Mouse (Mus musculus) lung, postnatal 0 days (tissue): ENCODE data around the gene Lias. TPM values are rescaled to one million over a fixed set of nuclear protein-coding genes. Genes with fewer than 3 reads are reported as not detected.

Experiments
- ATAC-seq: fragments of 200-750 bp; cut with Nextera tagmentation; 2 replicates; pipeline ENCODE4 v1.8.0; 2017; ENCODE audit warnings: moderate library complexity
- DNase-seq: peaks from one replicate; pipeline ENCODE4 v3.0.0-alpha.2; 2016; ENCODE audit warnings: low spot score
- H3K27ac ChIP-seq: fragments of 300-500 bp; sonication (generic); 2 replicates; pipeline ENCODE4 v1.5.1; 2014; ENCODE audit warnings: antibody characterized with exemption, mild to moderate bottlenecking, low read length, mixed read lengths
- H3K27me3 ChIP-seq: fragments of 300-500 bp; sonication (generic); replicated peaks from 2 replicates; pipeline ENCODE4 v1.6.1; 2014; ENCODE audit warnings: low read length, mixed read lengths; ENCODE audit not compliant: insufficient read depth
- H3K36me3 ChIP-seq: fragments of 300-500 bp; sonication (generic); 2 replicates; pipeline ENCODE4 v1.6.1; 2014; ENCODE audit warnings: low read length, mixed read lengths; ENCODE audit not compliant: insufficient read depth
- H3K4me1 ChIP-seq: fragments of 300-500 bp; sonication (generic); 2 replicates; pipeline ENCODE4 v1.6.1; 2014; ENCODE audit warnings: antibody characterized with exemption, low read depth, low read length, mixed read lengths; ENCODE audit not compliant: insufficient read depth
- H3K4me2 ChIP-seq: fragments of 300-500 bp; sonication (generic); replicated peaks from 2 replicates; pipeline ENCODE4 v1.6.1; 2014; ENCODE audit warnings: low read depth, mild to moderate bottlenecking, low read length, moderate library complexity, mixed read lengths
- H3K4me3 ChIP-seq: fragments of 300-500 bp; sonication (generic); 2 replicates; pipeline ENCODE4 v1.5.1; 2014; ENCODE audit warnings: low read depth, low read length
- H3K9ac ChIP-seq: fragments of 300-500 bp; sonication (generic); replicated peaks from 2 replicates; pipeline ENCODE4 v1.6.1; 2014; ENCODE audit warnings: low read depth, mild to moderate bottlenecking
- H3K9me3 ChIP-seq: fragments of 300-500 bp; sonication (generic); 2 replicates; pipeline ENCODE4 v1.6.1; 2016; ENCODE audit warnings: low read length, mixed read lengths
- CTCF ChIP-seq: IDR thresholded peaks from 2 replicates; pipeline ENCODE4 v1.5.1; 2016; ENCODE audit warnings: antibody characterized with exemption, mild to moderate bottlenecking
- EP300 ChIP-seq: IDR thresholded peaks from 2 replicates; pipeline ENCODE4 v1.6.1; 2016; ENCODE audit warnings: antibody characterized with exemption, mild to moderate bottlenecking, control low read depth
- WGBS: fragments of 180-500 bp; shearing (Covaris S2); extraction: QIAGEN DNeasy Blood & Tissue Kit; methylation state at CpG from one replicate; pipeline ENCODE4 v1.1.7; 2014; 5-methylcytosine and 5-hydroxymethylcytosine counted together
- polyA plus RNA-seq: library from polyadenylated mRNA; unstranded; fragments of >200 nt; fragmentation: Nextera tagmentation; extraction: Ambion mirVana; gene quantifications from 2 replicates; pipeline ENCODE4 v1.2.1, GENCODE M21; 2015

Lias gene
- polyA plus RNA-seq, result 38.6 and 42.8 TPM in 2 replicates

DNA sequence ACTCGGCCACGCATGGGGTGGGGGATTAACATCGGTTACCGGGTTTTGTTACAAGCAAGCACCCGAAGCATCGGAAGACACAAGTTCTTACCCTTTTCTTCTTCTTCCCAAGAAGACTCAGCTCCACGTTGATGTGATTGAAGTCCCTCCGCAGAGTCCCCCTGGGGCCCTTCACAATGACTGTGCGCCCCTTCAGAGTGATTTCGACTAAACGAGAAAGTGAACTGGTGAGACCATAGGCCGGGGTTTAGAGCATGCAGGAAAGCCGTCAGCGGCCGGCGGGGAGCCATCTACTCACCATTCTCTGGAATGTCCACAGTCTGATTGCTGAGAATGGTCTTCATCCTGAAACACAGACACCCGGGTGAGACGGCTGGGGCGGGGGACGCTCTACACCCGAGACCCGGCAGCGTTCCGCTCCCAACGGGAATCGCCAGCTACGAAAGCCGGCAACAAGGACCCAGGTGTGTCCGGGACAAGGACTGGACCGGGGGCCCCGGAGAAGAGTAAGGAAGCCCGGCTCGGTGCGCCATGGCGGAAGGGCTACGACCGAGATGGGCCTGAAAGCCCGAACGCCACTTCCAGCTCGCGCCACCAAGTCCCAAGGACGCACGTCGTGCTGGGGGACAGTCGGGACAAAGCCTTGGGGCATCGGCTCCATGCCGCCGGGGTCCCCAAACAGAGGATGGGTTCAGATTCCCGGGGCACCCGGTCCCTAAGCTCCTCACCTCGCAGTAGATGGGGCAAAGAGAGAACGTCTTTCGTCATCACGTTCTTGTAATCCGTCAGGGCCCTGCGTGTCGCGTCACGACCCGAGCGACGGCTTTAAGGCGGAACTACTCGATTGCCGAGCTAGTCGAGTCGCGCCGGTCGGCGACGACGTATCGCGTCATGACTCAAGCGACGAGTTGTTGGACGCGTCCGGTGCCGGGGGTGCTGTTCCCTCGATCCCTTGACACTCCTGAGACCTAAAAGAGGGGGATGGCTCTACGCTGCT is at the start of gene Lias, which contains the start of gene Rpl9:
Gene Lias, plus strand, starts transcription at position 850 of the 997 bp plus-strand sequence.
Gene Rpl9, minus strand, starts transcription at position 797 of the 997 bp plus-strand sequence.
- WGBS, result under 1% methylated on average over 79 of the region's 83 CpGs
- peaks cover 12% of the 10 kb centered on the region; the same call in 1 of the 2 replicates for H3K36me3 ChIP-seq
- peak; percentile 97 for DNase-seq

DNA sequence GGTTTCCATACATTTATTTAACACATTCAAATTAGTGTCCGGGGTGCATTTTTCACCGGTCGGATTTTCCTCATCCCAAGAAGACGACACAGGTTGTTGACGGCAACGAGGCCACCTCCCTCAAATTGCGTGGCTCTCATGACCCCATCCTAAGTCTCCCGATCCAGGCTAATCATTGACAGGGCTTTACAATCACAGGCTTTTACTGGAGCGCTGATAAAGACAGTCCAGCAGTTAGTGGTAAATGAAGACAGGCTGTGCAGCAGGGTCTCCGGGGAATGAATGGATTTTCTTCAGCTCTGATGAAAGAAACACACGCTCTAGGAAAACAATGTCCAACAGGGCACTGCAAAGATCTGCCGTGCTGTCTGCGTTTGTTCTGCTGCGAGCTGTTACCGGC is 43.1 kb upstream of the Lias start, which contains the start of gene Klb:
Gene Klb, plus strand, starts transcription at position 147 of the 400 bp plus-strand sequence.
- Histone ChIP-seq H3K9me3 (no peaks in the 10 kb centered on the region), H3K4me1 (no peaks in the 10 kb centered on the region), H3K27me3 (no peaks in the 10 kb centered on the region), H3K9ac (no peak within 1 kb of the TSS), H3K36me3 (no peaks in the 10 kb centered on the region), H3K27ac (no peak within 1 kb of the TSS), H3K4me3 (no peak within 1 kb of the TSS), H3K4me2 (peak within 1 kb of the TSS; percentile 36)
- TF ChIP-seq CTCF (no peak), EP300 (no peak)
- WGBS, result 42% methylated on average over 15 of the region's 15 CpGs
- ATAC-seq (no peak), DNase-seq (no peak)

More for the DNA sequence above, at the start of gene Lias, which contains the start of gene Rpl9:
- TF ChIP-seq EP300 (peak; percentile 42; the same call in 1 of the 2 replicates), CTCF (no peak)
- H3K9me3 ChIP-seq, result no peaks in the 10 kb centered on the region
- H3K9ac ChIP-seq, result peak within 1 kb of the TSS; percentile 99
- peaks cover 6% of the 10 kb centered on the region; the same call in 1 of the 2 replicates for H3K4me1 ChIP-seq
- H3K27me3 ChIP-seq, result no peaks in the 10 kb centered on the region
- peak within 1 kb of the TSS; percentile 94 for H3K4me3 ChIP-seq
- peak within 1 kb of the TSS; percentile 67 for H3K4me2 ChIP-seq
- peak; percentile 96 for ATAC-seq
- peak within 1 kb of the TSS; percentile 93 for H3K27ac ChIP-seq

DNA sequence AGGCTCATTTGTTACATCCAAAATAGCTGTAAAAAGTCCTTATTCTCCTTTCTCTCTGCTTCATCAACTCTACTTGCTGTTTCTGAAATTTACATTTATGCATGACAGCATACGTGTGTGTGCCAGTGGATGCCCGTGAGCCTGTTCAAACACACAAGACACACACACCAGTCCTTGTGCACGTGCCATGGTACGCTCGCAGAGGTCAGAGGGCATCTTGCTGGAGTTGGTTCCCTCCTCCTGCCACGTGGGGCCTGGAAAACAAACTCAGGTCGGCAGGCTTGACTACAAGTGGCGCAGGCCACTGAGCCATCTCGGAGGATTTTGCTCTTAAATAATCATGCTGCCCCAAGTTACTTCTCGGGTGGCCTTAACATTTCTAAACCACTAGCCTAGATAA is 40.8 kb upstream of the Lias start:
- H3K27ac ChIP-seq, result no peak overlapping the region
- H3K4me1 ChIP-seq, result no peaks in the 10 kb centered on the region
- H3K4me2 ChIP-seq, result no peak overlapping the region
- WGBS, result 55% methylated on average over 10 of the region's 10 CpGs
- no peaks in the 10 kb centered on the region for H3K27me3 ChIP-seq
- H3K36me3 ChIP-seq, result no peaks in the 10 kb centered on the region
- ATAC-seq (no peak), DNase-seq (no peak)
- no peak overlapping the region for H3K4me3 ChIP-seq
- no peak overlapping the region for H3K9ac ChIP-seq
- TF ChIP-seq EP300 (no peak), CTCF (no peak)
- H3K9me3 ChIP-seq, result no peaks in the 10 kb centered on the region

DNA sequence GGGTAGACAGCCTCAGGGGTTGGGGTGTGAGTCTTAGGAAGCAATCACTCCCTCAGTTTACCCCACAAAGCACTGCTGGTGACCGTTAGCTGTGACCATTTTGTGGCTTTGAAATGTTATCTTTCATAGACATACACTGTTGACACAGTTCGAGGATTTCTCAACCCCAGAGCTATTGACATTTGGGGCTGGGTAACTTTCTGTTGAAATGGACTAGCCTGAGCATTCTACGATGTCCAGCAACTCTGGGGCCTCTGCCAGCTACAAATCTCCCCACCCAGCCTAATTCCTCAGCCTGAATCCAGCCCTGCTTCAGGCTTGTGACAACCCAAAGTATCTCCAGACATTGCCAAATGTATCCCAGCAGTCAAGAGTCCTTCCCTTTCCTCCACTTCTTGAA is 37.2 kb upstream of the Lias start:
- Histone ChIP-seq H3K9me3 (no peaks in the 10 kb centered on the region), H3K36me3 (no peaks in the 10 kb centered on the region), H3K4me1 (no peaks in the 10 kb centered on the region), H3K4me3 (no peak overlapping the region), H3K27ac (no peak overlapping the region), H3K4me2 (no peak overlapping the region), H3K27me3 (no peaks in the 10 kb centered on the region), H3K9ac (no peak overlapping the region)
- 53% methylated on average over 3 of the region's 3 CpGs for WGBS
- TF ChIP-seq EP300 (no peak), CTCF (no peak)
- ATAC-seq, result no peak
- DNase-seq, result peak; percentile 8

DNA sequence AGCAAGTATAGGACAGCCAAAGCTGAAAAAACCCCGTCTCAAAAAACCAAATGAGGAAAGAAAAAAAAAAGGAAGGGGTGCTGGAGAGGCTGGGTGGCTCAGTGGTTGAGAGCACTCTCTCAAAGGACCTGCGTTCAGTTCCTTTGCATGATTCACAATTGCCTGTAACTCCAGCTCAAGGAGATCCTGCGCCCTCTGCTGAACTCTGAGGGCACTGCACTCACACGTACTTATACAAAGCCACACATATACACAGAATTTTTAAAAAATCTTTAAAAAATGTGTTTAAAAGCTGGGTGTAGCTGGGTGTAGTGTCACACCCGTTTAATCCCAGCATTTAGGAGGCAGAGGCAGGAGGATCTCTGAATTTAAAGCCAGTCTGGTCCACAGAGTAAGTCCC is 36.3 kb upstream of the Lias start:
- Histone ChIP-seq H3K4me1 (no peaks in the 10 kb centered on the region), H3K27me3 (no peaks in the 10 kb centered on the region), H3K9me3 (no peaks in the 10 kb centered on the region), H3K27ac (no peak overlapping the region), H3K4me2 (no peak overlapping the region), H3K36me3 (no peaks in the 10 kb centered on the region), H3K4me3 (no peak overlapping the region), H3K9ac (no peak overlapping the region)
- TF ChIP-seq CTCF (peak; percentile 33), EP300 (no peak)
- DNase-seq, result no peak
- ATAC-seq, result no peak
- WGBS, result 76% methylated on average over 5 of the region's 5 CpGs

DNA sequence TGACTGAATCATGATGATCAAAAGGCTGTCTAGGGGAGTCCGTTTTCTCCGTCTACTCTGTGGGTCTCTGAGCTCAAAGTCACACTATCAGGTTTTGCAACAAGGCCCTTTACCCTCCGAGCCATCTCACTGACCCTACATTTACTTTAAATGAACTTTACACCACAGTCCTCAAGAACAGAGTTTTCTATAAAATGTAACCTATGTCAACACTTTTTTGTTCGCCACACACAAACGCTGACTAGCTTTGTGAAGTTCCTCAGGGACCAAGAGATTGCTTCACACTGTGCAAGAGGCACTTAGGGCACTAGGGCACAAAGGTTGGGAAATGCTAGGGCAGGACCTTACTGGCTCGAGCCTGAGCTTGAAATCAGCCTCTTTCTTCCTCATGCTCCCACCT is 34.4 kb upstream of the Lias start:
- Histone ChIP-seq H3K27ac (peak overlapping the region; percentile 38; the same call in 1 of the 2 replicates), H3K27me3 (no peaks in the 10 kb centered on the region), H3K9me3 (no peaks in the 10 kb centered on the region), H3K36me3 (no peaks in the 10 kb centered on the region), H3K9ac (no peak overlapping the region), H3K4me1 (no peaks in the 10 kb centered on the region), H3K4me2 (no peak overlapping the region), H3K4me3 (no peak overlapping the region)
- no peak for TF ChIP-seq CTCF
- TF ChIP-seq EP300, result peak; percentile 59; the same call in 1 of the 2 replicates
- peak; percentile 96 for ATAC-seq
- peak; percentile 88 for DNase-seq
- 51% methylated on average over 6 of the region's 6 CpGs for whole genome bisulfite sequencing
